Mouse (Mus musculus) kidney, embryonic 14.5 days (tissue): ENCODE data around the gene Cd79a. TPM values are rescaled to one million over a fixed set of nuclear protein-coding genes. Genes with fewer than 3 reads are reported as not detected.

Experiments
- ATAC-seq: fragments of 200-750 bp; cut with Nextera tagmentation; 2 replicates; pipeline ENCODE4 v1.8.0; 2017; ENCODE audit warnings: moderate number of reproducible peaks, mild to moderate bottlenecking, moderate TSS enrichment, moderate library complexity; ENCODE audit not compliant: low FRiP score, low TSS enrichment
- H3K27ac ChIP-seq: fragments of 300-500 bp; sonication (generic); 2 replicates; pipeline ENCODE4 v1.5.1; 2014; ENCODE audit warnings: low read depth, mild to moderate bottlenecking, low read length, moderate library complexity, mixed read lengths
- H3K27me3 ChIP-seq: fragments of 300-500 bp; sonication (generic); 2 replicates; pipeline ENCODE4 v1.6.1; 2014; ENCODE audit warnings: mild to moderate bottlenecking, low read length; ENCODE audit not compliant: control insufficient read depth, insufficient read depth
- H3K36me3 ChIP-seq: fragments of 300-500 bp; sonication (generic); 2 replicates; pipeline ENCODE4 v1.6.1; 2014; ENCODE audit warnings: low read length, mixed read lengths; ENCODE audit not compliant: control insufficient read depth, insufficient read depth
- H3K4me1 ChIP-seq: fragments of 300-500 bp; sonication (generic); 2 replicates; pipeline ENCODE4 v1.6.1; 2014; ENCODE audit warnings: low read length, mixed read lengths; ENCODE audit not compliant: control insufficient read depth, insufficient read depth
- H3K4me2 ChIP-seq: fragments of 300-500 bp; sonication (generic); replicated peaks from 2 replicates; pipeline ENCODE4 v1.6.1; 2014; ENCODE audit warnings: low read depth, mild to moderate bottlenecking, low read length
- H3K4me3 ChIP-seq: fragments of 300-500 bp; sonication (generic); 2 replicates; pipeline ENCODE4 v1.5.1; 2014; ENCODE audit warnings: mild to moderate bottlenecking, low read length
- H3K9ac ChIP-seq: fragments of 300-500 bp; sonication (generic); 2 replicates; pipeline ENCODE4 v1.6.1; 2014; ENCODE audit warnings: low read depth, mild to moderate bottlenecking, low read length, moderate library complexity
- H3K9me3 ChIP-seq: fragments of 300-500 bp; sonication (generic); 2 replicates; pipeline ENCODE4 v1.6.1; 2016; ENCODE audit warnings: low read length; ENCODE audit not compliant: control insufficient read depth
- WGBS: fragments of 180-500 bp; shearing (Covaris S2); extraction: QIAGEN DNeasy Blood & Tissue Kit; methylation state at CpG from one replicate; pipeline ENCODE4 v1.1.7; 2014; 5-methylcytosine and 5-hydroxymethylcytosine counted together
- polyA plus RNA-seq: library from polyadenylated mRNA; unstranded; fragments of >200 nt; fragmentation: Nextera tagmentation; extraction: Ambion mirVana; gene quantifications from 2 replicates; pipeline ENCODE4 v1.2.1, GENCODE M21; 2014

The Cd79a gene
- polyA plus RNA-seq, 1 experiment from 2014 or later, result 1.5 TPM

DNA sequence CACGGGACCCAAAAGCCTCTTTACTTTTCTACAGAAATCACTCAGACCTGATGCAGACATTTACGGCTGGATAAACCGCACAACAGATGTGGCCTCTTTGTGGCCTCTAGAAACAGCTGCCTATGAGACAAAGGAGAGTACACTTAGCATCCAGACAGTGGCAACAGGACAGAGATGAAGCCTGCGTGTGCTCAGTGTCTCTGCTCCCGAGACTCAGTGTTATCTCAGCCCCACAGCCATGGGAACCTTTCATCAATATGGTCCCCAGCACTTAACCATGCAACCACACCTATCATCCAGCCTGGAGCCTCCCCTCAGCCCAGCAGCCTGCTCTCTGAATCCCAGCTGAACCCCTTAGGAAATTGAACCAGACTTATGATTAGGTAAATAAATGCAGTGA is 37.9 kb upstream of the Cd79a start:
- WGBS, result 69% methylated on average over 5 of the region's 5 CpGs
- no peaks in the 10 kb centered on the region for H3K36me3 ChIP-seq
- no peaks in the 10 kb centered on the region for H3K9me3 ChIP-seq
- H3K27ac ChIP-seq, result no peak overlapping the region
- no peaks in the 10 kb centered on the region for H3K27me3 ChIP-seq
- no peak overlapping the region for H3K4me2 ChIP-seq
- no peak overlapping the region for H3K9ac ChIP-seq
- ATAC-seq, result no peak
- no peaks in the 10 kb centered on the region for H3K4me1 ChIP-seq
- no peak overlapping the region for H3K4me3 ChIP-seq

- Histone ChIP-seq H3K4me2 (no peak within 1 kb of the TSS), H3K27me3 (no peaks in the 10 kb centered on the region), H3K4me1 (no peaks in the 10 kb centered on the region), H3K9ac (no peak within 1 kb of the TSS), H3K27ac (no peak within 1 kb of the TSS), H3K36me3 (no peaks in the 10 kb centered on the region), H3K4me3 (no peak within 1 kb of the TSS), H3K9me3 (no peaks in the 10 kb centered on the region)
- WGBS, result 83% methylated on average over 7 of the region's 7 CpGs
- no peak for ATAC-seq
Measured at GRCm38 (mm10) chr7:24861913-24862312, 35.3 kb upstream of the Cd79a start, which contains the start of gene Gm9844. TSS of gene Gm9844 (plus strand) at chr7:24862213.

DNA sequence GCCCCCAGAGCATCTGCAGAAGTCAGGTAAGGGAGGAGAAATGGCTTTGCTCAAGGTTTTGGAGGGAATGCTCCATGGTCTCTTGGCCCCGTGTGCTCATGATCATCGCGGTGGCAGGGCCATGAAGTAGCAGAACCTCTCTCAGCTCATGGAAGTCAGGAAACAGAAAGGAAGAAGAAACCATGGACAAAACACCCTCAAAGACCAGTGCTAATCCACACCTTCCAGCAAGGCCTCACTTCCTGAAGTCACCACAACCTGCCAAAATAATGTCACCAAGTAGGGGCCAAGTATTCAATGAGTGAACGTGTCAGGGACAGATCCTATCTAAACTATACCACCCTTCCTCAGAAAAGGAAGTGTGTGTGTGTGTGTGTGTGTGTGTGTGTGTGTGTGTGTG is 34.3 kb upstream of the Cd79a start:
- Histone ChIP-seq H3K27me3 (no peaks in the 10 kb centered on the region), H3K27ac (no peak overlapping the region), H3K4me3 (no peak overlapping the region), H3K36me3 (no peaks in the 10 kb centered on the region), H3K4me1 (no peaks in the 10 kb centered on the region), H3K9ac (no peak overlapping the region), H3K9me3 (no peaks in the 10 kb centered on the region), H3K4me2 (no peak overlapping the region)
- 85% methylated on average over 4 of the region's 4 CpGs for WGBS
- no peak for ATAC-seq

DNA sequence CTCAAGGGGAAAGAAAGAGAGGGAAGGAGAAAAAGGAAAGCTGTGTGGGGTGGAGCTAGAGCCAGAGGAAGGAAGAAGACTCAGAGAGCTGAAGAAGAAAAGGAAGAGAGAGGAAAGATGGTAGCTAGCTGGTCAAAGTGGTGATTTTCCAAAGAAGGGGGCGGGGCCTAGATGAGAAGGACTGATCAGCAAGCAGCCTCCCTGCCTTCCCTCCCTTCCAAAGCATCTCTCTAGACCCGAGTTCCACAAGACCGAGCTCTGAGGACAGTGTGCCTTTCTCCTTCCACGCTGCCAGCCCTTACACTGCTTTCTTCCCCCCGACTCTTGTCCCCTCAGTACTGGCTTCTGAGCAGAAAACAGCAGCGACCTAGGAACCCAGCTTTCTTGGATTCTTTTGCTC is 33.0 kb upstream of the Cd79a start:
- H3K36me3 ChIP-seq, result no peaks in the 10 kb centered on the region
- ATAC-seq, result no peak
- H3K4me1 ChIP-seq, result no peaks in the 10 kb centered on the region
- no peak overlapping the region for H3K9ac ChIP-seq
- no peaks in the 10 kb centered on the region for H3K9me3 ChIP-seq
- H3K4me3 ChIP-seq, result no peak overlapping the region
- H3K4me2 ChIP-seq, result no peak overlapping the region
- no peak overlapping the region for H3K27ac ChIP-seq
- no peaks in the 10 kb centered on the region for H3K27me3 ChIP-seq
- 38% methylated on average over 6 of the region's 6 CpGs for WGBS

- no peak overlapping the region for H3K27ac ChIP-seq
- H3K9ac ChIP-seq, result no peak overlapping the region
- no peaks in the 10 kb centered on the region for H3K27me3 ChIP-seq
- H3K4me3 ChIP-seq, result no peak overlapping the region
- no peak overlapping the region for H3K4me2 ChIP-seq
- H3K36me3 ChIP-seq, result no peaks in the 10 kb centered on the region
- H3K4me1 ChIP-seq, result no peaks in the 10 kb centered on the region
- no peak for ATAC-seq
- H3K9me3 ChIP-seq, result no peaks in the 10 kb centered on the region
- WGBS, result 71% methylated on average over 17 of the region's 17 CpGs
Measured at GRCm38 (mm10) chr7:24869080-24869479, 28.1 kb upstream of the Cd79a start.

DNA sequence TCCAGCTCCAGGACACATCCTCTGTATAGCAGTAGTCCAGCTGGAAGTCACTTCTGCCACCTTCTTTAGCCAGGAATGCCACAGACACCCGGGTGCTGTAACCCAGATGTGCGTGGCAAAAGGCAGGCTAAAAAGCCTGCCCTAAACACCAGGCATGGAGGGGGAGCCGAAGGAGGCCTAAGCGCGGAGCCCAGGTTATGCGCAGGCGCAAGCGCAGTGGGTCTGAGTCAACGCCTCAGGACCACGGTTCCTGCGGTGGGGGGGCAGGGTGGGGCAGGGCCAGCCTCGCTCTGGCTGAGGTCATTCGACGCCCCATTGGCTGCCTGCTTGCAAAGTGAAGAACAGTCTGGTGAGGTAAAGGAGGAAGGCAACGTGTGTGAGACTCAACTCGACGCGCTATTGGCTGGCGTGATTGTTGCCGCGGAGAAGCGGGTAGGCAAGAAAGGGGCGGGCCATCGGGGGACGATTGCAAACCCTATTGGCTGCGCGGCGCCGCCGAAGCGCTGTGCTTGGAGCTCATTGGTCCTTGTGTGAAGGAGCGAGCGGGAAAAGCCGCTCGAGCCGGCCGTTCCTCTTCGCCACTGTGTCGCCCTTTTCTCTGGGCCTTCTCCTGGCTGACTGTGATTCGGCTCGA is 27.5 kb upstream of the Cd79a start, which contains the start of the genes Lypd4 and Dmrtc2:
Gene Lypd4, minus strand, starts transcription at position 410 of the 634 bp plus-strand sequence.
Gene Dmrtc2, plus strand, starts transcription at position 526 of the 634 bp plus-strand sequence.
- H3K36me3 ChIP-seq, result no peaks in the 10 kb centered on the region
- no peak within 1 kb of the TSS for H3K4me3 ChIP-seq
- no peak within 1 kb of the TSS for H3K9ac ChIP-seq
- H3K4me1 ChIP-seq, result no peaks in the 10 kb centered on the region
- no peak within 1 kb of the TSS for H3K27ac ChIP-seq
- H3K27me3 ChIP-seq, result no peaks in the 10 kb centered on the region
- WGBS, result 59% methylated on average over 39 of the region's 41 CpGs
- no peak for ATAC-seq
- H3K9me3 ChIP-seq, result no peaks in the 10 kb centered on the region
- H3K4me2 ChIP-seq, result no peak within 1 kb of the TSS

GRCm38 (mm10) chr7:24877588-24877987 is 19.6 kb upstream of the Cd79a start:
- Histone ChIP-seq H3K36me3 (no peaks in the 10 kb centered on the region), H3K9ac (no peak overlapping the region), H3K9me3 (no peaks in the 10 kb centered on the region), H3K4me3 (no peak overlapping the region), H3K4me1 (no peaks in the 10 kb centered on the region), H3K4me2 (no peak overlapping the region), H3K27me3 (no peaks in the 10 kb centered on the region), H3K27ac (no peak overlapping the region)
- no peak for ATAC-seq
- 74% methylated on average over 3 of the region's 3 CpGs for WGBS

- Histone ChIP-seq H3K4me3 (no peak overlapping the region), H3K27ac (no peak overlapping the region), H3K36me3 (no peaks in the 10 kb centered on the region), H3K4me2 (no peak overlapping the region), H3K27me3 (no peaks in the 10 kb centered on the region), H3K4me1 (no peaks in the 10 kb centered on the region), H3K9me3 (no peaks in the 10 kb centered on the region), H3K9ac (no peak overlapping the region)
- 30% methylated on average over 2 of the region's 2 CpGs for WGBS
- ATAC-seq, result no peak
Measured at GRCm38 (mm10) chr7:24879620-24880019, 17.6 kb upstream of the Cd79a start.

DNA sequence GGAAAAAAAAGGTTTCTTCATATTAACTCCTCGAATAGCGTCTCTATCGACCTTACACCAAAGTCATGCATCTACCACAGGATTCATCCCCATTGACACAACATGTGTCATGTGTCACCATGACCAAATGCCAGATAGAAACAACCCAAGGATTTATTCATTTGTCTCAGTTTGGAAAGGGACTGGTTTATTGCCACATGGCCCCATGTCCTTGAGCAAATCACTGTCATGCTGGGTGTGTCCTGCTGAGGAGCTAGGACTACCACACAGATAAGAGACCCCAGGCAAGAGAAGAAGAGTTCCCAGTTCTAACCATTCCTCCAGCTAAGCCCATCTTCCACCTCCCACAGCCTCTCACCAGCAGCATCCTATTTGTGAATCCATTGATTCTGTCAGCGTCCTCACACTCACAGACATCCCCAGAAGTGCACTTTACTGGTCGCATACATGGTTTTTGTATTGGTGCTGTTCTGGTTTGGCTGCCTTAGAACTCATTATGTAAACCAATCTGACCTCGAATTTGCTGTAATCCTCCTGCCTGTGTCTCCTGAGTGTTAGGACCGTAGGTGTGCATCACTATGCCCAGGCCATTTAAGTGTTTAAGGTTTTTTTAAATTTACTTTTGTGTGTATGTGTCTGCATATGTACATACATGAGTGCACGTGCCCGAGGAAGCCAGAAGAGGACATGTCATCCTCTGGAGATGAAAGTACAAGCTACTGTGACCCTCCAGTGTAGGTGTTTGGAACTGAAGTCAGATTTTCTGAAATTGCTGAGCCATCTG is 14.6 kb upstream of the Cd79a start:
- H3K27ac ChIP-seq, result no peak overlapping the region
- no peak overlapping the region for H3K9ac ChIP-seq
- H3K4me1 ChIP-seq, result peaks cover 23% of the 10 kb centered on the region
- H3K36me3 ChIP-seq, result peaks cover 21% of the 10 kb centered on the region
- H3K4me2 ChIP-seq, result no peak overlapping the region
- ATAC-seq, result no peak
- 92% methylated on average over 9 of the region's 9 CpGs for WGBS
- H3K9me3 ChIP-seq, result no peaks in the 10 kb centered on the region
- H3K4me3 ChIP-seq, result no peak overlapping the region
- H3K27me3 ChIP-seq, result no peaks in the 10 kb centered on the region
